Mouse (Mus musculus) stomach, postnatal 0 days (tissue): ENCODE results near the gene Samd11. TPM values are rescaled to one million over a fixed set of nuclear protein-coding genes. Genes with fewer than 3 reads are reported as not detected.

Experiments used
- ATAC-seq: fragments of 200-750 bp; cut with Nextera tagmentation; 2 replicates; pipeline ENCODE4 v1.8.0; 2017; ENCODE audit not compliant: low FRiP score, low TSS enrichment
- DNase-seq: peaks from one replicate; pipeline ENCODE4 v3.0.0-alpha.2; 2016; ENCODE audit warnings: low spot score
- H3K27ac ChIP-seq: fragments of 300-500 bp; sonication (generic); replicated peaks from 2 replicates; pipeline ENCODE4 v1.5.1; 2014; ENCODE audit warnings: mild to moderate bottlenecking, control low read depth
- H3K27me3 ChIP-seq: fragments of 300-500 bp; sonication (generic); 2 replicates; pipeline ENCODE4 v1.6.1; 2014; ENCODE audit warnings: low read length; ENCODE audit not compliant: control insufficient read depth, insufficient read depth
- H3K36me3 ChIP-seq: fragments of 300-500 bp; sonication (generic); 2 replicates; pipeline ENCODE4 v1.6.1; 2014; ENCODE audit warnings: low read length, mixed read lengths; ENCODE audit not compliant: control insufficient read depth, insufficient read depth
- H3K4me1 ChIP-seq: fragments of 300-500 bp; sonication (generic); replicated peaks from 2 replicates; pipeline ENCODE4 v1.6.1; 2014; ENCODE audit warnings: antibody characterized with exemption; ENCODE audit not compliant: control insufficient read depth, insufficient read depth
- H3K4me2 ChIP-seq: fragments of 300-500 bp; sonication (generic); replicated peaks from 2 replicates; pipeline ENCODE4 v1.6.1; 2014; ENCODE audit warnings: low read depth, mild to moderate bottlenecking, control low read depth, moderate library complexity
- H3K4me3 ChIP-seq: fragments of 300-500 bp; sonication (generic); 2 replicates; pipeline ENCODE4 v1.5.1; 2014; ENCODE audit warnings: low read depth, low read length, control low read depth
- H3K9ac ChIP-seq: fragments of 300-500 bp; sonication (generic); 2 replicates; pipeline ENCODE4 v1.6.1; 2014; ENCODE audit warnings: mild to moderate bottlenecking, low read length, control low read depth, mixed read lengths
- H3K9me3 ChIP-seq: fragments of 300-500 bp; sonication (generic); 2 replicates; pipeline ENCODE4 v1.6.1; 2016; ENCODE audit warnings: low read length; ENCODE audit not compliant: control insufficient read depth
- CTCF ChIP-seq: IDR thresholded peaks from 2 replicates; pipeline ENCODE4 v1.5.1; 2016; ENCODE audit warnings: antibody characterized with exemption, low read depth, mild to moderate bottlenecking, moderate library complexity
- EP300 ChIP-seq: optimal IDR thresholded peaks from 2 replicates; pipeline ENCODE3; 2016; ENCODE audit warnings: antibody characterized with exemption
- WGBS: fragments of 180-500 bp; shearing (Covaris S2); extraction: QIAGEN DNeasy Blood & Tissue Kit; methylation state at CpG from one replicate; pipeline ENCODE4 v1.1.7; 2014; 5-methylcytosine and 5-hydroxymethylcytosine counted together
- polyA plus RNA-seq: library from polyadenylated mRNA; unstranded; fragments of >200 nt; fragmentation: Nextera tagmentation; extraction: Ambion mirVana; gene quantifications from 2 replicates; pipeline ENCODE4 v1.2.1, GENCODE M21; 2015

Gene Samd11
- 0.08 and 0.18 TPM in 2 replicates for polyA plus RNA-seq

GRCm38 (mm10) chr4:156255078-156255839 lies at the start of gene Samd11:
Gene Samd11 (minus strand): TSS chr4:156255657.
- Histone ChIP-seq H3K36me3 (no peaks in the 10 kb centered on the region), H3K4me3 (no peak within 1 kb of the TSS; the same call in 1 of the 2 replicates), H3K9ac (no peak within 1 kb of the TSS; the same call in 1 of the 2 replicates), H3K27me3 (peaks cover 6% of the 10 kb centered on the region; the same call in 1 of the 2 replicates), H3K9me3 (no peaks in the 10 kb centered on the region), H3K4me1 (no peaks in the 10 kb centered on the region), H3K4me2 (0 out of 2 replicates have a peak within 1 kb of the TSS, but pooled peaks have one; percentile 17), H3K27ac (no peak within 1 kb of the TSS)
- TF ChIP-seq CTCF (no peak), EP300 (no peak)
- DNase-seq (no peak), ATAC-seq (peak; percentile 59)
- 16% methylated on average over 26 of the region's 26 CpGs for WGBS

GRCm38 (mm10) chr4:156254361-156255077 lies 938 bp downstream of the Samd11 start:
- Histone ChIP-seq H3K4me1 (no peaks in the 10 kb centered on the region), H3K4me2 (peak overlapping the region; percentile 17; the same call in 1 of the 2 replicates), H3K9me3 (no peaks in the 10 kb centered on the region), H3K36me3 (no peaks in the 10 kb centered on the region), H3K9ac (no peak overlapping the region; the same call in 1 of the 2 replicates), H3K27me3 (peaks cover 6% of the 10 kb centered on the region; the same call in 1 of the 2 replicates), H3K27ac (no peak overlapping the region), H3K4me3 (no peak overlapping the region; the same call in 1 of the 2 replicates)
- TF ChIP-seq EP300, result no peak
- no peak for TF ChIP-seq CTCF
- ATAC-seq (peak; percentile 59), DNase-seq (no peak)
- 7% methylated on average over 25 of the region's 30 CpGs for WGBS

GRCm38 (mm10) chr4:156253043-156253442 lies 2.4 kb downstream of the Samd11 start:
- H3K9me3 ChIP-seq, result no peaks in the 10 kb centered on the region
- TF ChIP-seq EP300, result no peak
- TF ChIP-seq CTCF, result no peak
- H3K9ac ChIP-seq, result no peak overlapping the region
- WGBS, result 45% methylated on average over 7 of the region's 7 CpGs
- no peak for ATAC-seq
- H3K27ac ChIP-seq, result no peak overlapping the region
- no peak overlapping the region for H3K4me2 ChIP-seq
- no peak for DNase-seq
- peaks cover 6% of the 10 kb centered on the region; the same call in 1 of the 2 replicates for H3K27me3 ChIP-seq
- no peaks in the 10 kb centered on the region; the same call in 1 of the 2 replicates for H3K36me3 ChIP-seq
- no peak overlapping the region for H3K4me3 ChIP-seq
- H3K4me1 ChIP-seq, result no peaks in the 10 kb centered on the region

GRCm38 (mm10) chr4:156252619-156253018 lies 2.8 kb downstream of the Samd11 start:
- H3K9ac ChIP-seq, result no peak overlapping the region

GRCm38 (mm10) chr4:156252140-156252539 lies 3.3 kb downstream of the Samd11 start:
- WGBS, result 37% methylated on average over 7 of the region's 7 CpGs
- ATAC-seq, result no peak
- peaks cover 6% of the 10 kb centered on the region; the same call in 1 of the 2 replicates for H3K27me3 ChIP-seq
- H3K9me3 ChIP-seq, result no peaks in the 10 kb centered on the region
- no peak overlapping the region for H3K9ac ChIP-seq
- H3K27ac ChIP-seq, result no peak overlapping the region
- no peak for DNase-seq
- no peak overlapping the region for H3K4me3 ChIP-seq
- H3K36me3 ChIP-seq, result no peaks in the 10 kb centered on the region; the same call in 1 of the 2 replicates
- H3K4me2 ChIP-seq, result no peak overlapping the region
- TF ChIP-seq CTCF (no peak), EP300 (no peak)
- no peaks in the 10 kb centered on the region for H3K4me1 ChIP-seq

More at GRCm38 (mm10) chr4:156252619-156253018, 2.8 kb downstream of the Samd11 start:
- peaks cover 6% of the 10 kb centered on the region; the same call in 1 of the 2 replicates for H3K27me3 ChIP-seq
- no peaks in the 10 kb centered on the region; the same call in 1 of the 2 replicates for H3K36me3 ChIP-seq
- TF ChIP-seq CTCF (no peak), EP300 (no peak)
- DNase-seq (no peak), ATAC-seq (0 out of 2 replicates have a peak, but pooled peaks have one; percentile 7)
- H3K27ac ChIP-seq, result no peak overlapping the region
- no peaks in the 10 kb centered on the region for H3K4me1 ChIP-seq
- H3K9me3 ChIP-seq, result no peaks in the 10 kb centered on the region
- H3K4me2 ChIP-seq, result no peak overlapping the region
- WGBS, result 42% methylated on average over 3 of the region's 3 CpGs
- no peak overlapping the region for H3K4me3 ChIP-seq
